Mouse (Mus musculus): Measurements from ENCODE around the gene Pak1ip1. TPM values are rescaled to one million over a fixed set of nuclear protein-coding genes. Genes with fewer than 3 reads are reported as not detected.

Gene Pak1ip1
- polyA plus RNA-seq, 1 experiment = 54.5 TPM

Other genes with a start within 250 kb of the Pak1ip1 start
- gene Gcnt2, start 141.3 kb upstream of the Pak1ip1 start, polyA plus RNA-seq (2012; rRNA removed) = 8.0 and 8.9 TPM in 2 replicates
- gene Tmem14c, start 15.3 kb downstream of the Pak1ip1 start, polyA plus RNA-seq (2012; rRNA removed) = 63.4 and 67.9 TPM in 2 replicates
- 1.9 TPM in 2 replicates for gene Mak, start 78.7 kb downstream of the Pak1ip1 start, polyA plus RNA-seq (2012; rRNA removed)
- gene Gcm2, start 110.0 kb downstream of the Pak1ip1 start, polyA plus RNA-seq (2012; rRNA removed) = not detected in 2 replicates
- gene Sycp2l, start 113.3 kb downstream of the Pak1ip1 start, polyA plus RNA-seq (2012; rRNA removed) = 0.06 and 0.16 TPM in 2 replicates
- gene Elovl2, start 219.4 kb downstream of the Pak1ip1 start, polyA plus RNA-seq (2012; rRNA removed) = 15.2 and 16.6 TPM in 2 replicates
- 101 and 102 TPM in 2 replicates for gene Smim13, start 248.8 kb downstream of the Pak1ip1 start, polyA plus RNA-seq (2012; rRNA removed)

Measured in frontal cortex, adult 2 months (tissue).